Mouse (Mus musculus) kidney, postnatal 0 days (tissue): ENCODE measurements around the gene Gabrr3. TPM values are rescaled to one million over a fixed set of nuclear protein-coding genes. Genes with fewer than 3 reads are reported as not detected.

ENCODE experiments used
- ATAC-seq: fragments of 200-750 bp; cut with Nextera tagmentation; replicated peaks from 2 replicates; pipeline ENCODE4 v1.8.0; 2017; ENCODE audit warnings: low read depth, moderate number of reproducible peaks, moderate TSS enrichment, moderate library complexity; ENCODE audit not compliant: low FRiP score
- DNase-seq: peaks from one replicate; pipeline ENCODE4 v3.0.0-alpha.2; 2016; ENCODE audit warnings: low spot score
- H3K27ac ChIP-seq: fragments of 300-500 bp; sonication (generic); 2 replicates; pipeline ENCODE4 v1.5.1; 2014; ENCODE audit warnings: mild to moderate bottlenecking
- H3K27me3 ChIP-seq: fragments of 300-500 bp; sonication (generic); 2 replicates; pipeline ENCODE4 v1.6.1; 2014; ENCODE audit warnings: low read length, mixed read lengths; ENCODE audit not compliant: insufficient read depth
- H3K36me3 ChIP-seq: fragments of 300-500 bp; sonication (generic); 2 replicates; pipeline ENCODE4 v1.6.1; 2014; ENCODE audit warnings: low read length, mixed read lengths; ENCODE audit not compliant: insufficient read depth
- H3K4me1 ChIP-seq: fragments of 300-500 bp; sonication (generic); replicated peaks from 2 replicates; pipeline ENCODE4 v1.6.1; 2014; ENCODE audit warnings: antibody characterized with exemption, low read length, mixed read lengths; ENCODE audit not compliant: insufficient read depth
- H3K4me2 ChIP-seq: fragments of 300-500 bp; sonication (generic); 2 replicates; pipeline ENCODE4 v1.6.1; 2014; ENCODE audit warnings: mild to moderate bottlenecking, low read length, moderate library complexity, mixed read lengths
- H3K4me3 ChIP-seq: fragments of 300-500 bp; sonication (generic); replicated peaks from 2 replicates; pipeline ENCODE4 v1.5.1; 2014; ENCODE audit warnings: low read depth, low read length
- H3K9ac ChIP-seq: fragments of 300-500 bp; sonication (generic); 2 replicates; pipeline ENCODE4 v1.6.1; 2014; ENCODE audit warnings: low read depth, low read length
- H3K9me3 ChIP-seq: fragments of 300-500 bp; sonication (generic); replicated peaks from 2 replicates; pipeline ENCODE4 v1.6.1; 2016; ENCODE audit warnings: low read length, inconsistent platforms, mixed read lengths
- CTCF ChIP-seq: IDR thresholded peaks from 2 replicates; pipeline ENCODE4 v1.5.1; 2016; ENCODE audit warnings: antibody characterized with exemption, low read depth, mild to moderate bottlenecking, moderate library complexity
- WGBS: fragments of 180-500 bp; shearing (Covaris S2); extraction: QIAGEN DNeasy Blood & Tissue Kit; methylation state at CpG from one replicate; pipeline ENCODE4 v1.1.7; 2014; 5-methylcytosine and 5-hydroxymethylcytosine counted together
- polyA plus RNA-seq: library from polyadenylated mRNA; unstranded; fragments of >200 nt; fragmentation: Nextera tagmentation; extraction: Ambion mirVana; gene quantifications from 2 replicates; pipeline ENCODE4 v1.2.1, GENCODE M21; 2015

Gene Gabrr3
- polyA plus RNA-seq, 1 experiment from 2014 or later, result not detected

DNA sequence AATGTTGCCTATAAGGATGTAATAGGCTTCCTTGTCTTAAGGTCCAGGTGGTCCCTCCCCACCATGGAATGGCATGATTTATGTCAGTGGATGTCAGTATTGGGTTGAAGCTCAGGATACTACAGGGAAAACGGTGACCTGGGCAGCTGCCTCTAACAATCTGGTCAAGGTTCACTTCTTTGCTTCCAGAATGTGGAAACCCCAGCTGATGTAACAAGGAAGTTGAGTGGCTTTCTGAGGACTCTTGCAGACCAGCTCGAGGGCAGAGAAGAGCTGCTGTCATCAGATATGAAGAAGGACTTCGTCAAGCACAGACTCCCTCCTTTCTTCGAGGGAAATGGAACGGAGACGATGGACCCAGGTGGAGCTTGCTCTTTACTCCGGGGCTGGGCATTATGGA lies 80.1 kb downstream of the Gabrr3 start:
- peak; percentile 33; the same call in 1 of the 2 replicates for ATAC-seq

DNA sequence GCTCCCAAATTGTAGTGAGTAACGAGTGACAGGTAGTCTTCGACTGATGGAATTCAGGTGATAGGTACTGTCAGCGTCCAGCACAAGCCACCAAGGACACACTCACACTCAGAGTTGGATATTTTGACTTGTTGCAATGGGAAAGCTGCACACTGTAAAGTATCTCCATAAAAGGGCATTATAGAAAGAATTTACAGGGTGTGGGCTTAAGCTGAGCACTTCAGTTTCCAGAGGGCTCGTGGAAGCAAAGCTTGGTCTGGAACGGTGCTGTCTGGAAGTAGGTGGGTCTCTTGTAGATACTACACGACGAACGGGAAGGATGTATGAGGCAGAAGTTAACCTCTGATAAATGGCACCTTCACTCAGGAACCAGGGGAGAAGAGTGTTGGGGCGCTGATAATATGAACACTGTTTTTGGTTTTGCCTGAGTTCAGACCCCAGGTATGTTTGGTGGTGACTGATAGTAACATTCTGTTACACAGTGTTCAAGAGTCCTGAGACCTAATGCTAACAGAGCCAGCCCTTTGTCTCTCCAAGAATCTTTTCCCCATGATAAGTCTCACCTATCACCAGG lies 80.9 kb downstream of the Gabrr3 start:
- no peaks in the 10 kb centered on the region for H3K27me3 ChIP-seq
- DNase-seq (no peak), ATAC-seq (no peak)
- WGBS, result 80% methylated on average over 9 of the region's 9 CpGs
- peaks cover 30% of the 10 kb centered on the region for H3K36me3 ChIP-seq
- no peaks in the 10 kb centered on the region for H3K4me1 ChIP-seq
- no peak overlapping the region for H3K4me3 ChIP-seq
- no peak overlapping the region for H3K4me2 ChIP-seq
- no peak overlapping the region for H3K9ac ChIP-seq
- no peak overlapping the region for H3K27ac ChIP-seq
- H3K9me3 ChIP-seq, result no peaks in the 10 kb centered on the region
- TF ChIP-seq CTCF, result no peak

More for the DNA sequence above, 80.1 kb downstream of the Gabrr3 start:
- WGBS, result 40% methylated on average over 7 of the region's 7 CpGs
- Histone ChIP-seq H3K27me3 (no peaks in the 10 kb centered on the region), H3K4me1 (no peaks in the 10 kb centered on the region), H3K9me3 (no peaks in the 10 kb centered on the region), H3K4me3 (no peak overlapping the region), H3K4me2 (no peak overlapping the region), H3K27ac (no peak overlapping the region), H3K9ac (no peak overlapping the region), H3K36me3 (peaks cover 31% of the 10 kb centered on the region)
- DNase-seq, result no peak
- no peak for TF ChIP-seq CTCF

DNA sequence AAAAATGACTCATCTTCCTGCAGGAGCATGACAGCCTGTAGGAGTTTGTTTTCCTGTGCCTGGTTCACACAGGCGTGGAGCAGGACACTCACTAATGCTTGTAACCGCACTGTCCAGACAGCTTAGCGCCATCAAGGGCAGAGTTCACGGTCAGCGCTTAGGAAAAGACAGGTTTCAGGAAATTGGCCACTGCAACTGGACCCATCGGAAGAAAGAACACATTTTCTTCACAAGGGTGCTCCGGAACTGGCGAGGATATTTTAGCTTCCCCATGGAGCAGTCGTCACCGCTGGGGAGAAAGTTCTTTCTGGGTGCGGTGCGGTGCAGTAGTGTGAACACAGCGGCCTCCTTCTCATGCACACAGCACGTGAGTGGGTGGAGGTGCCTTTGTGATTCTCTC lies 86.1 kb downstream of the Gabrr3 start:
- Histone ChIP-seq H3K9ac (no peak overlapping the region), H3K9me3 (no peaks in the 10 kb centered on the region), H3K27ac (no peak overlapping the region), H3K4me1 (no peaks in the 10 kb centered on the region), H3K4me2 (no peak overlapping the region), H3K4me3 (no peak overlapping the region), H3K36me3 (peaks cover 21% of the 10 kb centered on the region), H3K27me3 (no peaks in the 10 kb centered on the region)
- ATAC-seq (peak; percentile 85), DNase-seq (peak; percentile 67)
- no peak for TF ChIP-seq CTCF
- 49% methylated on average over 14 of the region's 14 CpGs for WGBS

DNA sequence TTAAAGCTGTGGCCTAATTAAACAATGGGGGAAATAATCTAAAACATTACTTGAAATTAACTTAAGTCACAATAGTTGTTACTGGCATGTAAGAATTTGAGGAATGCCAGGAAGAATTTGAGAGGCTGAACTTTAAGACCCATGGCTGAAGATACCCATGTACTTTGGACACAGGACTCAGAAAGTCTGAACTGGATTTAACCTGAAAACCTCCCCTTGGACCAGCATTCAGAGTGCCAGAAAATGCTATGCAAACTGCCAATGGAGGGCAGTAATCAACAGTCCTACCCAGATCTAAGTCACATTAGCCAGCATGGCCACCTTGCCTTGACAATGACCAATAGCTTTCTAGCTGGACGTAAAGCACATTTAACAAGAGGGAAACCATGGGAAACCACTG lies 90.8 kb downstream of the Gabrr3 start:
- WGBS, result 83% methylated on average over 1 of the region's 1 CpGs
- ATAC-seq, result peak; percentile 60

DNA sequence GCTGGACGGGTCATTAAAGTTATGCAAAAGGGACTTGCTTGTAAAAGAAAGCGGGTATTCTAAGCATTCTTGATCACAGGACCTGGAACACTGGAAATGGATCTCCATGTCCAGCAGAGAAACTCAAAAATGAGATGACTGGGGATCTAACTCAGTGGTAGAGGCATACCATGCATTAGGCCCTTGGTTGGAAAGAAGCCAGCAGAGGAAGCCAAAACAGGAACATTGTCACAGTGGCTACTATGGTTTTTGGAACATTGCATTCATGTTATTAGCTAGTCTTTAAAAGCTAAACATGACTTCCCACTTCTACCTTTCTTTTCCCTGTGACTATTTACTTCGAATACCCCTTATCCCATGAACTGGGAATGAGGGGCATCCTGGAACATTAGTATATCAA lies 92.0 kb downstream of the Gabrr3 start:
- DNase-seq (no peak), ATAC-seq (no peak)
- Histone ChIP-seq H3K9ac (no peak overlapping the region), H3K9me3 (no peaks in the 10 kb centered on the region), H3K4me1 (no peaks in the 10 kb centered on the region), H3K36me3 (0 out of 2 replicates have a peak, but pooled peaks cover 3% of the 10 kb centered on the region), H3K4me3 (no peak overlapping the region), H3K27me3 (no peaks in the 10 kb centered on the region), H3K27ac (no peak overlapping the region), H3K4me2 (no peak overlapping the region)
- WGBS, result 91% methylated on average over 3 of the region's 3 CpGs
- TF ChIP-seq CTCF, result no peak

More for the DNA sequence above, 90.8 kb downstream of the Gabrr3 start:
- Histone ChIP-seq H3K27me3 (no peaks in the 10 kb centered on the region), H3K9ac (no peak overlapping the region), H3K4me1 (no peaks in the 10 kb centered on the region), H3K9me3 (no peaks in the 10 kb centered on the region), H3K4me3 (no peak overlapping the region), H3K36me3 (0 out of 2 replicates have a peak, but pooled peaks cover 3% of the 10 kb centered on the region), H3K27ac (no peak overlapping the region), H3K4me2 (no peak overlapping the region)
- peak; percentile 29 for DNase-seq
- TF ChIP-seq CTCF, result no peak; the same call in 1 of the 2 replicates

DNA sequence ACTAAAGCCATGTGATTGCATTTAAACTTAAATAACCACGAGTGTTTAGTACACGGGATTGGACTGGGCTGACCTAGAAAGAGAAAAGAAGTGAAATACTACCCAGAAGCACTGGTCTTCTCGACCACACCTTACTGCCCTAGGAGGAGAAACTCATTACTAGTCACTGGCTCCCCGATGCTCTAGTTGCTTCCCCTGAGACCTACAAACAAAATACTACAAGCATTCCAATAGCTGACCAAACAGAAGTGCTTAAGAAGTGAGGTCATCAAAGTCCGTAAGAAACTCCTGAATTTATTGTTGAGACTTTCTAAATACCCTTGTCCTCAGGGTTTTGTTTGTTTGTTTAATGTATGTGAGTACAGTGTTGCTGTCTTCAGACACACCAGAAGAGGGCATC lies 102.7 kb downstream of the Gabrr3 start:
- Histone ChIP-seq H3K27me3 (no peaks in the 10 kb centered on the region), H3K4me3 (no peak overlapping the region), H3K4me2 (no peak overlapping the region), H3K9me3 (no peaks in the 10 kb centered on the region), H3K4me1 (no peaks in the 10 kb centered on the region), H3K36me3 (no peaks in the 10 kb centered on the region), H3K9ac (no peak overlapping the region), H3K27ac (no peak overlapping the region)
- no peak for TF ChIP-seq CTCF
- ATAC-seq (no peak), DNase-seq (no peak)
- WGBS, result 83% methylated on average over 5 of the region's 5 CpGs

Other genes with a start within 250 kb of the Gabrr3 start
- gene Olfr196, start 236.9 kb upstream of the Gabrr3 start, polyA plus RNA-seq, result not detected in 2 replicates
- not detected in 2 replicates for gene Olfr198, start 203.8 kb upstream of the Gabrr3 start, polyA plus RNA-seq
- gene Olfr199, start 187.6 kb upstream of the Gabrr3 start, polyA plus RNA-seq, result not detected in 2 replicates
- not detected in 2 replicates for gene Olfr201, start 134.7 kb upstream of the Gabrr3 start, polyA plus RNA-seq
- not detected in 2 replicates for gene Olfr202, start 120.5 kb upstream of the Gabrr3 start, polyA plus RNA-seq
- gene Olfr203, start 108.5 kb upstream of the Gabrr3 start, polyA plus RNA-seq, result not detected in 2 replicates
- not detected in 2 replicates for gene Olfr204, start 89.1 kb upstream of the Gabrr3 start, polyA plus RNA-seq
- gene Olfr205, start 76.2 kb upstream of the Gabrr3 start, polyA plus RNA-seq, result not detected in 2 replicates
- not detected in 2 replicates for gene Olfr206, start 58.1 kb upstream of the Gabrr3 start, polyA plus RNA-seq
- not detected in 2 replicates for gene Olfr209, start 43.3 kb upstream of the Gabrr3 start, polyA plus RNA-seq
- 26.6 TPM in 2 replicates for gene Riox2, start 64.4 kb downstream of the Gabrr3 start, polyA plus RNA-seq
- gene Crybg3, start 193.6 kb downstream of the Gabrr3 start, polyA plus RNA-seq, result 4.2 and 5.4 TPM in 2 replicates
- 46.4 and 46.6 TPM in 2 replicates for gene Arl6, start 232.1 kb downstream of the Gabrr3 start, polyA plus RNA-seq